Mouse (Mus musculus): ENCODE measurements around the gene Tbr1.

Gene Tbr1

GRCm38 (mm10) chr2:61811507-61812421 lies 9.0 kb downstream of the Tbr1 start:
- peak; percentile 70 for DNase-seq (ENCODE audit: low spot score)

DNA sequence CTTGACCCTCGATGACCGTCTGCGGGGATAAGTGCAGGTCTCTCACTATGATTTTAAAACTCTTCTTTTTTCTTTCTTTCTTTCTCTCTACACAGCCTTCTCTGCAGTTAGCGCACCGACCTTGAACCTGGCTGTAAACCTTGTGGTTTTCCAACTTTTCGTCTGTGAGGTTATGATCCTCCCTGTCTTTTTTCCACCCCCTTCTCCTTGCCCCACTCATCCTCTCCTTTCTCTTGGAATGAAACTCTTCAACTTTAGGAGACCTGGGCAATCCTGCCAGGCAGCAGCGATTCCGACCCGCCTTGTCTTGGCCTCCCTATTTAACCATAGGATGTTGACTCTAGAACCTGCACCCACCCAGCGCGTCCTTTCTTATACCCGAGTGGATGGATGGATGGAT lies 9.8 kb downstream of the Tbr1 start:
- no peak for DNase-seq (ENCODE audit: low spot score)

- peak; percentile 4 for DNase-seq (ENCODE audit: low spot score)
These were observed 10.4 kb downstream of the Tbr1 start for GRCm38 (mm10) chr2:61813106-61813505.

GRCm38 (mm10) chr2:61813521-61813920 lies 10.8 kb downstream of the Tbr1 start:
- no peak for DNase-seq (ENCODE audit: low spot score)

GRCm38 (mm10) chr2:61814548-61815473 lies 12.1 kb downstream of the Tbr1 start:
- peak; percentile 32 for DNase-seq (ENCODE audit: low spot score)

DNA sequence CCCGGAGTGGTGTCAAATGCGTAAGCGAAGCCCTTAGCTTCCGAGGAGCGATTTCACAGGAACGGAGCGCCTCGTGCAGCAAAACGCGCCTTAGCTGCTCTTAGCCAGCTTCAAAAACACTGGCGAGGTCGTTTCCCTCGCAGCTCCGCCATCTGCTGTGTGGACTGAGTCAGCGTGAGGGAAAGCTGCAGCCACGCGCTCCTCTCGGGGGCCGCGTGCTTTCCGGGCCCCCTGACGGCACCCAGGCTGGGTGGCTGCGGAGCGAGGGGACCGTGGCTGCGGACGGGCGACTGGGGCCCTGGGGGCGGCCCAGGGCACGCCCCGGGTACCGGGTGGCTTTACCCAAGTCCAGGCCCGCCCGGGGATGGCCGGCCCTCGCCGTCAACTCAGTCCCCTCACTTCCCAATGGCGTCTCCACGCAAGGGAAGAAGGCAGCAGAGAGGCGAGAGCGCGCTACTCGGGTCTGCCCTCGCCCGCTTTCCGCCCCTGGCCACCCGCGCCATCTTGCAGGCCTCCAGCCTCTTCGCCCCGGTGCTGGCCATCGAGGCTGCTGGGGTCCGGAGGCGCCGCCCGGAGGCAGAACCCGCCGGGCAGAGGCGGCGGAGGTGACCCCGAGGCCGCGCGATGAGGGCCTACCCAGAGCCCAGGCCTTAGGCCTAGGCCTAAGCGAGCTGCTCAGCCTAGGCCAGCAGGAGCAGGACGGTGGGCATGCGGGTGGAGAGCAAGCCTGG lies 13.0 kb downstream of the Tbr1 start:
- DNase-seq (ENCODE audit: low spot score), result peak; percentile 15

DNA sequence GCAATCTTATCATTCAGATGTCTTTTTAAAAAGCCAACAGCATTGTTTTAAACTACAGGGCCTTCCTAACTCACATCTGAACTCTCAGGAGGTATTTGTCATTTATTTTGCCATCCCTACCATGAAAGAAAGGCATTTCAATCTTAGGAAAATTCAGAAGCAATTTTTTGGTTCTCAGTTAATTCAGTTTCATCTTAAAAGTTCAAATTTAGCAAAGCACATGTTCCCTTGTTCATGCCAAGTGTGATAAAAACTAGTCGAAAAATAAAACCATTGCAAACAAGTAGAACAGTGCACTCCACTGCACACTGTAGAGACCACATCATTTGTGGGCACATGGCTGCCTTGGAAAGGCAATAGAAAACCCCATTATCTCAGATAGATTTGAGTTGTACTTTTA lies 15.5 kb downstream of the Tbr1 start:
- no peak for DNase-seq (ENCODE audit: low spot score)

DNA sequence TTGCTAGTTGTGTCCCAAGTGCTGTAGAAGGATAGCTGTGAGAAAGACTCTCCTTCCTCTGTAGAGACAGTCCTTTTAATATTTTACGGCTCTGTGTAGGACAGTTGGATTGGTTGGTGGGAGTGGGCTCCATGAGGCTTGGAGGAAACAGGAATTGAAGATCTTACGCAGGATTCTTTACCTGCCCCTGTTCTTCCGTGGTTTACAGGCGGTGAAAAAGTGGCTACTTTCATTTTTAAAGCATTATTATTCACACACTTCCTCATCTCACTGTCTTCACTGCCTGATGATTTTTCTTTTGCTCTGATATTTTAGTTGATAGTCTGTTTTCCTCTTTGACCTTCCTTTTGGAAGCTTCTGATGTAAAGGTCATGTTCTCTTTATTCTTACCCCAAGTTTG lies 17.5 kb downstream of the Tbr1 start:
- DNase-seq (ENCODE audit: low spot score), result no peak

GRCm38 (mm10) chr2:61823426-61824140 lies 20.9 kb downstream of the Tbr1 start:
- no peak for DNase-seq (ENCODE audit: low spot score)

GRCm38 (mm10) chr2:61837243-61837806 lies 34.6 kb downstream of the Tbr1 start:
- no peak for DNase-seq (ENCODE audit: low spot score)
